Mouse (Mus musculus): ENCODE measurements around the gene Ddx5. TPM values are rescaled to one million over a fixed set of nuclear protein-coding genes. Genes with fewer than 3 reads are reported as not detected.
A peak's percentile ranks its signal among the peaks of the same experiment; 100 is the strongest.

The Ddx5 gene
- polyA plus RNA-seq, 1 experiment from 2014 or later = 237 TPM

Small RNA genes lying within 50 kb of the gene (microRNA-seq; reads per million reads assigned to microRNA genes)
- gene Gm25994 (not detected), gene Mir3064 (8.8 reads per million, percentile 26 among the genes with 10 or more reads in this experiment)

Other genes starting within 250 kb of the Ddx5 start
- 14.2 and 15.0 TPM in 2 replicates for gene Tex2, start 175.8 kb downstream of the Ddx5 start, polyA plus RNA-seq (2015; fragmentation: Nextera tagmentation; extraction: Ambion mirVana)
- 80.4 and 87.7 TPM in 2 replicates for gene Pecam1, start 38.6 kb downstream of the Ddx5 start, polyA plus RNA-seq (2015; fragmentation: Nextera tagmentation; extraction: Ambion mirVana)
- 1.8 and 2.2 TPM in 2 replicates for gene Milr1, start 38.0 kb downstream of the Ddx5 start, polyA plus RNA-seq (2015; fragmentation: Nextera tagmentation; extraction: Ambion mirVana)
- 6.4 and 7.8 TPM in 2 replicates for gene Polg2, start 9.6 kb downstream of the Ddx5 start, polyA plus RNA-seq (2015; fragmentation: Nextera tagmentation; extraction: Ambion mirVana)
- 14.2 and 15.1 TPM in 2 replicates for gene Cep95, start 67 bp upstream of the Ddx5 start, polyA plus RNA-seq (2015; fragmentation: Nextera tagmentation; extraction: Ambion mirVana)
- 10.2 and 10.7 TPM in 2 replicates for gene Smurf2, start 131.5 kb upstream of the Ddx5 start, polyA plus RNA-seq (2015; fragmentation: Nextera tagmentation; extraction: Ambion mirVana)
- gene Kpna2, start 210.4 kb upstream of the Ddx5 start, polyA plus RNA-seq (2015; fragmentation: Nextera tagmentation; extraction: Ambion mirVana) = 235 and 294 TPM in 2 replicates
- gene 1810010H24Rik, start 236.5 kb upstream of the Ddx5 start, polyA plus RNA-seq (2015; fragmentation: Nextera tagmentation; extraction: Ambion mirVana) = 1.6 and 3.7 TPM in 2 replicates